In the genomic region with DNA sequence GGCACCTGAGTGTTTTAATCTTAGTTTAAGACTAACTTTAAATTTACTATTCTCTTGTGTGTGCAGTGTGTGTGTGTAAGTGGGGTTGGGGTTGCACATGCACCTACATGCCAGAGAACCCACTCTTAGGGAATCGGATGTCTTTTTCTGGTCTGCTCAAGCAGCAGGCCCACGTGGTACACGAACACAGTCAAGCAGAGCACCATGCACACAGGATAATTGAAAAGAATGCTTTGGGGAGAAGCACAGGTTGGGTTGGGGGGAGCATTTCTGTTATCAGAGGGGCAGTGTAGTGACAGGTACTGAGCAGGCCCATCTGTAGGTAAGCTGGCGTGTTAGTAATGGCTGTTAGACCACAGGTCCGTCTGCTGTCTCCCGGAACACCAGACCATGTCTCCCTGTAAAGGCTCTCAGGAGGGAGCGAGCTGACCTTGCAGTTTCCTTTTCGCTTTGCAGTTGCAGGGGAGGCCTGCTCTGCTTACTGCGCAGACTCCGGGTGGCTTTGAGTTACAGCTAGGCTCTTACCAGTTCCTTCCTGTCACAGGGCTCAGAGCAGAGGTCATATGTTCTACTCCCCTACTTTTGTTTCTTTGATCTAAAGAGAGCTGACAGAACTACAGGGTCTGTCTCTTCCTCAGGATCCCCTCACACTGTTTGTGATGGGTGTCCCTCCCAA, we compare ENCODE assay signal across 8 mouse cellular contexts. TPM values are rescaled to one million over a fixed set of nuclear protein-coding genes. Genes with fewer than 3 reads are reported as not detected.
DNase-seq lines count a peak whose midpoint lies in the region; ATAC-seq and TF ChIP-seq lines count a peak whose summit lies in the region.

No protein-coding gene starts in this region.

- peaks cover 27% of the 10 kb centered on the region for H3K36me3 ChIP-seq in liver, embryonic 12.5 days

- intact Hi-C loops in left cerebral cortex, postnatal 10 days (cut with DNase I), result no loop called here
- intact Hi-C loops in left cerebral cortex, postnatal 4 days (cut with DNase I), result no loop called here
- intact Hi-C loops in heart, postnatal 14 days (cut with DNase I), result no loop called here

- 9% methylated on average over 10 of the region's 10 CpGs for WGBS in bone marrow, adult 2 months
- 72% methylated on average over 10 of the region's 10 CpGs for WGBS in liver, embryonic 12.5 days (ENCODE audit: insufficient replicate concordance)

- peak overlapping the region; percentile 35 for H3K4me3 ChIP-seq in bone marrow, adult 2 months (replicated peaks; ENCODE audit: control insufficient read depth, low read depth, low read length)
- H3K4me3 ChIP-seq in liver, embryonic 12.5 days, result no peak overlapping the region

- peak overlapping the region; percentile 24; the same call in 1 of the 2 replicates for H3K4me2 ChIP-seq in liver, embryonic 12.5 days

- H3K9me3 ChIP-seq in liver, embryonic 12.5 days (replicated peaks), result no peaks in the 10 kb centered on the region

- 0 out of 2 replicates have a peak, but pooled peaks have one; percentile 33 for ATAC-seq in liver, embryonic 12.5 days

- H3K9ac ChIP-seq in liver, embryonic 12.5 days, result no peak overlapping the region

- DNase-seq in left cerebral cortex, postnatal 10 days (ENCODE audit: extremely low spot score in 1 of 2, low spot score in 2 of 2), result peak; percentile 19 to 72
- DNase-seq in left cerebral cortex, postnatal 4 days, result no peak
- DNase-seq in heart, postnatal 14 days, result peak; percentile 26 to 40
- DNase-seq in skeletal muscle tissue, adult 2 months (ENCODE audit: low read depth, low spot score), result peak; percentile 64
- DNase-seq in embryo, embryonic 10.5 days (ENCODE audit: low spot score), result no peak
- no peak for DNase-seq in frontal cortex, adult 2 months (ENCODE audit: extremely low spot score in 1 of 2, low spot score in 1 of 2)

- no peak for TF ChIP-seq POLR2A in bone marrow, adult 2 months (IDR thresholded peaks at IDR 0.05; ENCODE audit: borderline replicate concordance, control insufficient read depth, low read depth, low read length)

- no peak for TF ChIP-seq CTCF in bone marrow, adult 2 months (IDR thresholded peaks at IDR 0.05; ENCODE audit: control insufficient read depth, insufficient read depth, low read length)

- H3K4me1 ChIP-seq in bone marrow, adult 2 months (ENCODE audit: control insufficient read depth, insufficient read depth, low read length), result peaks cover 3% of the 10 kb centered on the region; the same call in 1 of the 2 replicates
- peaks cover 16% of the 10 kb centered on the region for H3K4me1 ChIP-seq in liver, embryonic 12.5 days

- peak overlapping the region; percentile 58 for H3K27ac ChIP-seq in bone marrow, adult 2 months (ENCODE audit: control insufficient read depth, insufficient read depth, low read depth, low read length, poor library complexity)
- 0 out of 2 replicates have a peak overlapping the region, but pooled peaks have one; percentile 0 for H3K27ac ChIP-seq in liver, embryonic 12.5 days

- H3K27me3 ChIP-seq in liver, embryonic 12.5 days (replicated peaks), result no peaks in the 10 kb centered on the region

RNA-seq across cellular contexts. Expression of gene Rcor1, which starts 32.5 kb away (rescaled TPM):
- 10 to 100 TPM; 18.0 to 18.3 TPM for total RNA-seq in left cerebral cortex, postnatal 10 days (2021)
- 10 to 100 TPM; 21.9 to 24.7 TPM for total RNA-seq in left cerebral cortex, postnatal 4 days (2021)
- polyA plus RNA-seq in bone marrow, adult 2 months (2011; ENCODE audit: insufficient read depth, insufficient read length, low replicate concordance, missing spikeins), result 9.9 and 14.6 TPM in 2 replicates
- 10 to 100 TPM; 22.0 to 22.3 TPM for total RNA-seq in heart, postnatal 14 days (2021)
- polyA plus RNA-seq in liver, embryonic 12.5 days (2016; fragmentation: Nextera tagmentation; extraction: Ambion mirVana), result 8.5 and 10.4 TPM in 2 replicates
- 13.4 and 14.4 TPM in 2 replicates for polyA plus RNA-seq in frontal cortex, adult 2 months (2012; rRNA removed)

Comparison
In these comparisons a context has a peak if more than half of its experiments do, and no peak if none do; other contexts are left out.
1. DNase-seq: peak in left cerebral cortex, postnatal 10 days (2 of 2), heart, postnatal 14 days (2 of 2) and skeletal muscle tissue, adult 2 months (single experiment); none in left cerebral cortex, postnatal 4 days (single experiment), embryo, embryonic 10.5 days (single experiment) and frontal cortex, adult 2 months (0 of 2).